Mouse (Mus musculus) E14TG2a.4 (cell line): ENCODE results near the gene Cnot6.
A peak's percentile ranks its signal among the peaks of the same experiment; 100 is the strongest.

Source experiments
- H3K27me3 ChIP-seq: 2 replicates; pipeline ENCODE4 v1.6.1; 2014; ENCODE audit warnings: low read length, control low read depth; ENCODE audit not compliant: insufficient read depth
- H3K36me3 ChIP-seq: 2 replicates; pipeline ENCODE4 v1.6.1; 2014; ENCODE audit warnings: low read length, control low read depth; ENCODE audit not compliant: insufficient read depth
- H3K4me1 ChIP-seq: replicated peaks from 2 replicates; pipeline ENCODE4 v1.6.1; 2014; ENCODE audit warnings: low read depth, low read length, control low read depth
- H3K4me3 ChIP-seq: replicated peaks from 2 replicates; pipeline ENCODE4 v1.5.1; 2014; ENCODE audit warnings: mild to moderate bottlenecking, low read length
- H3K9me3 ChIP-seq: 2 replicates; pipeline ENCODE4 v1.6.1; 2014; ENCODE audit warnings: low read length, control low read depth
- CTCF ChIP-seq: conservative IDR thresholded peaks from 2 replicates; pipeline ENCODE4 v1.5.1; 2014; ENCODE audit warnings: low read length
- NANOG ChIP-seq: IDR thresholded peaks from 2 replicates; pipeline ENCODE4 v1.6.1; 2014; ENCODE audit warnings: borderline replicate concordance, low read length, mixed read lengths
- POU5F1 ChIP-seq: IDR thresholded peaks from 2 replicates; pipeline ENCODE4 v1.6.1; 2014; ENCODE audit warnings: low read length, borderline replicate concordance

Cnot6 gene

DNA sequence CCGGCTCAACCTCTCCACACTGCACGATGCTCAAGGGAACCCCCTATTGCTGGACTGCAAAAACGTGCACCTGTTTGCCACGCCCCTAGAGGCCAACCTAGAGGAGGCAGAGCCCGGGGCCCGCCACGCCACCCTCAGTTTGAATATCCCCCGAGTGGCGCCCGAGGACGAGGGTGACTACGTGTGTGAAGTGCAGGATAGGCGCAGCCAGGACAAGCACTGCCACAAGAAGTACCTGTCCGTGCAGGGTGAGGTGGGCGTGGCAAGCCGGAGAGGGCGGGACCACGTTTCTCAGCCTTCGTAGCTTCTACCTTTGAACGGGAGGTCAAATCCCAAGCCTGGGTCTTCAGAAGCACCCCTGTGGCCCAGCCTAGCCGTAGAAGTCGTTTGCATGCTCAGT lies 78.4 kb downstream of the Cnot6 start:
- Histone ChIP-seq H3K4me3 (peak overlapping the region; percentile 69), H3K4me1 (peaks cover 40% of the 10 kb centered on the region), H3K9me3 (no peaks in the 10 kb centered on the region), H3K36me3 (no peaks in the 10 kb centered on the region), H3K27me3 (peaks cover 86% of the 10 kb centered on the region)
- no peak for TF ChIP-seq CTCF
- no peak for TF ChIP-seq NANOG
- TF ChIP-seq POU5F1, result no peak

DNA sequence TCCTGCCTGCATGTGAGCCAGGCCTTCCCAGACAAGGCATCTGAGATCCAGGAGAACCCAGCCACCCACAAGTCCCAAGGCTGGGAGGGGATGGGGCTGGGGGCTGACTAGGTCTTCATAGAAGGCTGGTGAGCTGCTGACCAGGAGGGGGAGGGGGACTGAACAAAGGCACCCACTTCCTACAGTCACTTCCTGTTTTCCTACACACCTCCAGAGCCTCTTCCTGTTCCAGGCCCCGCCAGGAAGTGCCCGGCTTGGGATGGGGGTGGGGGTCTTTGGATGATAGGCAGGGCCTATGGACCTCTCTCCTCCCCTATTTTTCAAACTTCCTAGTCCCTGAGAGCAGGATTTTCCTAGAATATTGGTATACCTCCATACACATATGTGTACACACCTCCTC lies 80.3 kb downstream of the Cnot6 start:
- no peak for TF ChIP-seq NANOG
- no peak for TF ChIP-seq CTCF
- TF ChIP-seq POU5F1, result no peak
- Histone ChIP-seq H3K27me3 (peaks cover 84% of the 10 kb centered on the region), H3K4me1 (peaks cover 36% of the 10 kb centered on the region), H3K4me3 (no peak overlapping the region), H3K36me3 (no peaks in the 10 kb centered on the region), H3K9me3 (no peaks in the 10 kb centered on the region)

DNA sequence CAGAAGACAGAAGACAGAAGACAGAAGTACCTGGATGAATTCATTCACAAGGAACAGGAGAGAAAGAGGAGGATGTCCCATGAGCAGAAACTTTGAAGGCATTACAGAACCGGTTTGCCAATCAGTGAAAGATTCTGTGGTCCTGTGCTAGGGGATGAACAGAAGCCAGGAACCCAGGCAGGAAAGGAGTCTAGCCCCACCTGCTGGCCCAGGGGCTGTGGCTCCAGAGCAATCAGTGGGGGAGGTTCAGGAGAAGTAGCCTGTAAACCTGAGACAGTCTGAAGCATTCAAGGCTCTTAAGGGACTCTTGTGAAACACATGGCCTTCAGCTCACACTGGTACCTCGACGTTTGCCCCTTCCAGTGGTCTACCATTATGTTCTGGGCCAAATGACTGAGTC lies 81.4 kb downstream of the Cnot6 start:
- Histone ChIP-seq H3K4me1 (peaks cover 32% of the 10 kb centered on the region), H3K9me3 (no peaks in the 10 kb centered on the region), H3K4me3 (no peak overlapping the region), H3K36me3 (no peaks in the 10 kb centered on the region), H3K27me3 (peaks cover 85% of the 10 kb centered on the region)
- TF ChIP-seq CTCF (peak; percentile 56), NANOG (no peak)

DNA sequence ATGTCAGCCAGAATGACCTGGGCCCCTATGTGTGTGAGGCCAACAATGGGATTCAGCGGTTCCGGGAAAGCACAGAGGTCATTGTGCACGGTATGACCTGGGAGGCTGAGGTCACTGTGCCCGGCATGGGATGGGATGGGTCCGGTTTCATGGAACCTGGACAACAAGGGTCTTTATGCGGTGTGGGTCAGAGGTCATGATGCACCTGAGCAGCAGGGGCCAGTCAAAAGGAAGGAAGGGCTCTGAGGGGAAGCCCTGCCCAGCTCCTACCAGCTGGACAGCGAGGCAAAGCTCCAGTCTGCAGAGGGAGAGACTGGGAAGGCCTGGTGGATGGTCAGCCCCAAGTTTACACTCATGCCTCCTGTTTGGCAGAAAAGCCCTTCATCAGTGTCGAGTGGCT lies 85.8 kb downstream of the Cnot6 start:
- Histone ChIP-seq H3K36me3 (no peaks in the 10 kb centered on the region), H3K9me3 (no peaks in the 10 kb centered on the region), H3K4me3 (no peak overlapping the region), H3K27me3 (peaks cover 55% of the 10 kb centered on the region), H3K4me1 (peaks cover 14% of the 10 kb centered on the region)
- no peak for TF ChIP-seq NANOG
- TF ChIP-seq CTCF, result no peak
- TF ChIP-seq POU5F1, result no peak

DNA sequence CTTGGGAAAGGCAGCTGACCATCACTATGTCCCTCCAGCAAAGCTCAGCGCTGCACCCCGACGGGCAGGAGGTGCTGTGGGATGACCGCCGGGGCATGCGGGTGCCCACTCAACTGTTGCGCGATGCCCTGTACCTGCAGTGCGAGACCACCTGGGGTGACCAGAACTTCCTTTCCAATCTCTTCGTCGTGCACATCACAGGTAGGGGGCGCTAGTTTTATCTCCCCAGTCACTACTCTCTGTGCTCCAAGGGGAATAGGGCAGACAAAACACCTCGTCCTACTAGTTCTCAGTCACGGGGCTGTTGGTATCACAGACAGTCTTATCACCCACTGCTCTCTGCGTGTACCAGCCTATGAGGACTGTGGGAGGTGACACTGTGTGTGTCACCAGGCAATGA lies 86.7 kb downstream of the Cnot6 start:
- peak overlapping the region; percentile 43 for H3K4me3 ChIP-seq
- TF ChIP-seq POU5F1 (no peak), CTCF (no peak; the same call in 1 of the 2 replicates), NANOG (no peak)
- peaks cover 14% of the 10 kb centered on the region for H3K4me1 ChIP-seq
- H3K27me3 ChIP-seq, result peaks cover 57% of the 10 kb centered on the region
- no peaks in the 10 kb centered on the region for H3K9me3 ChIP-seq
- H3K36me3 ChIP-seq, result no peaks in the 10 kb centered on the region

DNA sequence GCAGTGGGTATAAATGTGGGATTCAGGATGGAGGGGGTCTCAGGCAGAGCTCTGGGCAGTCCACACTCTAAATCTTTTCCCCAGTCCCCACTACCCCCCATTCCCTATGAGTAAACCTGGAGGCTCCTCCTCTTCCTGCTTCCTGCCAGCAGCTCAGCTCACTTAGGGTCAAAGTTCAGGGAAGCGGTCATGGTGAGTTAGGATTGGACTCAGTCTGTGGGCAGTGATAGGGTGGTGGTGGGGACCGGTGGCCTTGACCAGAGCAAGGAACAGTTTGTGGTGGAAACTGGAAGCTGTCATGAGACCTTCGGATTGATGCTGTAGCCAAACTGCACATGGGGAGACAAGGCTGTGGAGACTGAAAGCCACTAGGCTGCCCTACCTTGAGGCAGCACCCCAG lies 88.4 kb downstream of the Cnot6 start:
- peaks cover 14% of the 10 kb centered on the region for H3K4me1 ChIP-seq
- H3K4me3 ChIP-seq, result no peak overlapping the region
- no peaks in the 10 kb centered on the region for H3K36me3 ChIP-seq
- TF ChIP-seq POU5F1, result no peak
- no peaks in the 10 kb centered on the region for H3K9me3 ChIP-seq
- H3K27me3 ChIP-seq, result peaks cover 52% of the 10 kb centered on the region

DNA sequence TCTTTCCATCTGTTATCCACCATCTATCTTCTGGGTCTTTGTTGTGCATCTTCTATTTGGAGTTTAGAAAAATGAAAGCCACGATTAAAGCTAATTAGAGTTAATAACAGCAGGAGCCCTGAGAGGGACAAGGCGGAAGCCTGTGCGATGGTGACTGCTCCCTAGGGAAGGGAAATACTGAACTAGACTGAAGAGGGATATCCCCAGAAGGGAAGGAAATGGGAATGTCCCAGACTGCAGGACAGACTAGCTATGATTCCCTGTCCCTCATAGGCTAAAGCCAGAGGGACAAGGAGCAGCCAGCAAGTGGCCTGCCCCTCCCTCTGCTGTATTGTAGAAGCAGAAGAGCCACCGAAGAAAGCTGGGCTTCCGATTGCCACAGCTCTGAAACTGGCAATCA lies 90.6 kb downstream of the Cnot6 start:
- Histone ChIP-seq H3K36me3 (no peaks in the 10 kb centered on the region), H3K9me3 (no peaks in the 10 kb centered on the region), H3K27me3 (peaks cover 45% of the 10 kb centered on the region), H3K4me1 (peaks cover 17% of the 10 kb centered on the region), H3K4me3 (no peak overlapping the region)
- TF ChIP-seq POU5F1, result no peak
- TF ChIP-seq NANOG, result no peak
- no peak for TF ChIP-seq CTCF
